Mouse (Mus musculus): ENCODE measurements around the gene Gjb5. TPM values are rescaled to one million over a fixed set of nuclear protein-coding genes. Genes with fewer than 3 reads are reported as not detected.

Gjb5 gene
- total and polyA plus RNA-seq, 2 experiments from 2014 or later: 0.51 to 0.73 TPM

GRCm38 (mm10) chr4:127330181-127331100 is 27.5 kb downstream of the Gjb5 start, which contains the start of gene Gjb3:
TSS of gene Gjb3 (minus strand) at chr4:127330844.
- peak within 1 kb of the TSS; percentile 26 for H3K4me3 ChIP-seq (ENCODE audit: low read length)
- H3K27me3 ChIP-seq (ENCODE audit: insufficient read depth, low read length): peaks cover 20% of the 10 kb centered on the region; the same call in 1 of the 2 replicates
- no peak within 1 kb of the TSS for H3K27ac ChIP-seq
- peak; percentile 29 for DNase-seq (ENCODE audit: low spot score)
- H3K4me1 ChIP-seq (ENCODE audit: insufficient read depth, low read length): no peaks in the 10 kb centered on the region
- H3K36me3 ChIP-seq (ENCODE audit: insufficient read depth, low read length): no peaks in the 10 kb centered on the region
- H3K9ac ChIP-seq (replicated peaks; ENCODE audit: low read length): 0 out of 2 replicates have a peak within 1 kb of the TSS, but pooled peaks have one; percentile 0
- TF ChIP-seq CTCF (IDR thresholded peaks at IDR 0.05; ENCODE audit: low read depth): no peak
- H3K4me2 ChIP-seq (ENCODE audit: low read depth, low read length): peak within 1 kb of the TSS; percentile 57
- 1% methylated on average over 49 of the region's 49 CpGs for WGBS
- H3K9me3 ChIP-seq (ENCODE audit: low read length): no peaks in the 10 kb centered on the region
- ATAC-seq: peak; percentile 54

GRCm38 (mm10) chr4:127329751-127330150 is 28.2 kb downstream of the Gjb5 start:
- no peak for DNase-seq (ENCODE audit: low spot score)
- H3K4me1 ChIP-seq (ENCODE audit: insufficient read depth, low read length): no peaks in the 10 kb centered on the region
- H3K4me2 ChIP-seq (ENCODE audit: low read depth, low read length): peak overlapping the region; percentile 57
- H3K4me3 ChIP-seq (ENCODE audit: low read length): peak overlapping the region; percentile 26
- no peak for TF ChIP-seq CTCF (IDR thresholded peaks at IDR 0.05; ENCODE audit: low read depth)
- peaks cover 20% of the 10 kb centered on the region; the same call in 1 of the 2 replicates for H3K27me3 ChIP-seq (ENCODE audit: insufficient read depth, low read length)
- no peaks in the 10 kb centered on the region for H3K36me3 ChIP-seq (ENCODE audit: insufficient read depth, low read length)
- no peaks in the 10 kb centered on the region for H3K9me3 ChIP-seq (ENCODE audit: low read length)
- no peak overlapping the region for H3K27ac ChIP-seq
- 6% methylated on average over 13 of the region's 13 CpGs for whole genome bisulfite sequencing
- 0 out of 2 replicates have a peak overlapping the region, but pooled peaks have one; percentile 0 for H3K9ac ChIP-seq (replicated peaks; ENCODE audit: low read length)
- no peak for ATAC-seq

- DNase-seq (ENCODE audit: low spot score) (peak; percentile 12), ATAC-seq (no peak)
- Histone ChIP-seq H3K4me3 (ENCODE audit: low read length) (no peak overlapping the region), H3K27me3 (ENCODE audit: insufficient read depth, low read length) (peaks cover 20% of the 10 kb centered on the region; the same call in 1 of the 2 replicates), H3K27ac (no peak overlapping the region), H3K9me3 (ENCODE audit: low read length) (no peaks in the 10 kb centered on the region), H3K36me3 (ENCODE audit: insufficient read depth, low read length) (no peaks in the 10 kb centered on the region), H3K4me1 (ENCODE audit: insufficient read depth, low read length) (no peaks in the 10 kb centered on the region), H3K4me2 (ENCODE audit: low read depth, low read length) (no peak overlapping the region), H3K9ac (replicated peaks; ENCODE audit: low read length) (no peak overlapping the region)
- no peak for TF ChIP-seq CTCF (IDR thresholded peaks at IDR 0.05; ENCODE audit: low read depth)
- 15% methylated on average over 3 of the region's 3 CpGs for WGBS
Measured at GRCm38 (mm10) chr4:127329046-127329445, 28.9 kb downstream of the Gjb5 start.

- H3K4me1 ChIP-seq (ENCODE audit: insufficient read depth, low read length): no peaks in the 10 kb centered on the region
- WGBS: 76% methylated on average over 7 of the region's 7 CpGs
- H3K27ac ChIP-seq: no peak overlapping the region
- no peaks in the 10 kb centered on the region for H3K36me3 ChIP-seq (ENCODE audit: insufficient read depth, low read length)
- no peak overlapping the region for H3K4me2 ChIP-seq (ENCODE audit: low read depth, low read length)
- peaks cover 20% of the 10 kb centered on the region; the same call in 1 of the 2 replicates for H3K27me3 ChIP-seq (ENCODE audit: insufficient read depth, low read length)
- TF ChIP-seq CTCF (IDR thresholded peaks at IDR 0.05; ENCODE audit: low read depth): no peak
- H3K4me3 ChIP-seq (ENCODE audit: low read length): no peak overlapping the region
- no peak for DNase-seq (ENCODE audit: low spot score)
- no peak for ATAC-seq
- H3K9me3 ChIP-seq (ENCODE audit: low read length): no peaks in the 10 kb centered on the region
- H3K9ac ChIP-seq (replicated peaks; ENCODE audit: low read length): no peak overlapping the region
Measured at GRCm38 (mm10) chr4:127328378-127328777, 29.6 kb downstream of the Gjb5 start.

- TF ChIP-seq CTCF (IDR thresholded peaks at IDR 0.05; ENCODE audit: low read depth): no peak
- no peak for ATAC-seq
- H3K27ac ChIP-seq: no peak overlapping the region
Measured at GRCm38 (mm10) chr4:127327749-127328148, 30.2 kb downstream of the Gjb5 start.

GRCm38 (mm10) chr4:127327258-127327657 is 30.7 kb downstream of the Gjb5 start:
- Histone ChIP-seq H3K4me3 (ENCODE audit: low read length) (no peak overlapping the region), H3K4me1 (ENCODE audit: insufficient read depth, low read length) (no peaks in the 10 kb centered on the region), H3K36me3 (ENCODE audit: insufficient read depth, low read length) (no peaks in the 10 kb centered on the region), H3K27ac (no peak overlapping the region), H3K9me3 (ENCODE audit: low read length) (no peaks in the 10 kb centered on the region), H3K4me2 (ENCODE audit: low read depth, low read length) (no peak overlapping the region), H3K9ac (replicated peaks; ENCODE audit: low read length) (no peak overlapping the region), H3K27me3 (ENCODE audit: insufficient read depth, low read length) (peaks cover 20% of the 10 kb centered on the region; the same call in 1 of the 2 replicates)
- no peak for TF ChIP-seq CTCF (IDR thresholded peaks at IDR 0.05; ENCODE audit: low read depth)
- WGBS: 70% methylated on average over 7 of the region's 7 CpGs
- no peak for ATAC-seq
- no peak for DNase-seq (ENCODE audit: low spot score)

More at GRCm38 (mm10) chr4:127327749-127328148, 30.2 kb downstream of the Gjb5 start:
- Histone ChIP-seq H3K4me2 (ENCODE audit: low read depth, low read length) (no peak overlapping the region), H3K9me3 (ENCODE audit: low read length) (no peaks in the 10 kb centered on the region), H3K36me3 (ENCODE audit: insufficient read depth, low read length) (no peaks in the 10 kb centered on the region), H3K27me3 (ENCODE audit: insufficient read depth, low read length) (peaks cover 20% of the 10 kb centered on the region; the same call in 1 of the 2 replicates), H3K4me1 (ENCODE audit: insufficient read depth, low read length) (no peaks in the 10 kb centered on the region), H3K4me3 (ENCODE audit: low read length) (no peak overlapping the region), H3K9ac (replicated peaks; ENCODE audit: low read length) (no peak overlapping the region)
- no peak for DNase-seq (ENCODE audit: low spot score)
- 80% methylated on average over 6 of the region's 6 CpGs for WGBS
